Mouse (Mus musculus) hindbrain, embryonic 13.5 days (tissue): ENCODE measurements around the gene Arhgdib. TPM values are rescaled to one million over a fixed set of nuclear protein-coding genes. Genes with fewer than 3 reads are reported as not detected.

Experiments
- ATAC-seq: fragments of 200-750 bp; cut with Nextera tagmentation; 2 replicates; pipeline ENCODE4 v1.8.0; 2017; ENCODE audit warnings: moderate TSS enrichment; ENCODE audit not compliant: low FRiP score
- H3K27ac ChIP-seq: fragments of 300-500 bp; sonication (generic); 2 replicates; pipeline ENCODE4 v1.5.1; 2015; ENCODE audit warnings: inconsistent platforms, mild to moderate bottlenecking, moderate library complexity
- H3K27me3 ChIP-seq: fragments of 300-500 bp; sonication (generic); 2 replicates; pipeline ENCODE4 v1.6.1; 2015; ENCODE audit warnings: mild to moderate bottlenecking, inconsistent platforms
- H3K36me3 ChIP-seq: fragments of 300-500 bp; sonication (generic); 2 replicates; pipeline ENCODE4 v1.6.1; 2015; ENCODE audit warnings: mild to moderate bottlenecking, inconsistent platforms
- H3K4me1 ChIP-seq: fragments of 300-500 bp; sonication (generic); replicated peaks from 2 replicates; pipeline ENCODE4 v1.6.1; 2015; ENCODE audit warnings: inconsistent platforms
- H3K4me2 ChIP-seq: fragments of 300-500 bp; sonication (generic); 2 replicates; pipeline ENCODE4 v1.6.1; 2015; ENCODE audit warnings: inconsistent platforms, mild to moderate bottlenecking, moderate library complexity
- H3K4me3 ChIP-seq: fragments of 300-500 bp; sonication (generic); 2 replicates; pipeline ENCODE4 v1.5.1; 2015; ENCODE audit warnings: mild to moderate bottlenecking, inconsistent platforms
- H3K9ac ChIP-seq: fragments of 300-500 bp; sonication (generic); 2 replicates; pipeline ENCODE4 v1.6.1; 2015; ENCODE audit warnings: mild to moderate bottlenecking, inconsistent platforms
- H3K9me3 ChIP-seq: fragments of 300-500 bp; sonication (generic); 2 replicates; pipeline ENCODE4 v1.6.1; 2016; ENCODE audit warnings: inconsistent platforms
- WGBS: fragments of 180-500 bp; shearing (Covaris S2); methylation state at CpG from one replicate; pipeline ENCODE4 v1.1.7; 2015; 5-methylcytosine and 5-hydroxymethylcytosine counted together
- polyA plus RNA-seq: library from polyadenylated mRNA; unstranded; fragments of >200 nt; fragmentation: Nextera tagmentation; extraction: Ambion mirVana; gene quantifications from 2 replicates; pipeline ENCODE4 v1.2.1, GENCODE M21; 2015

Arhgdib gene
- polyA plus RNA-seq, 1 experiment from 2014 or later: 19.2 TPM

DNA sequence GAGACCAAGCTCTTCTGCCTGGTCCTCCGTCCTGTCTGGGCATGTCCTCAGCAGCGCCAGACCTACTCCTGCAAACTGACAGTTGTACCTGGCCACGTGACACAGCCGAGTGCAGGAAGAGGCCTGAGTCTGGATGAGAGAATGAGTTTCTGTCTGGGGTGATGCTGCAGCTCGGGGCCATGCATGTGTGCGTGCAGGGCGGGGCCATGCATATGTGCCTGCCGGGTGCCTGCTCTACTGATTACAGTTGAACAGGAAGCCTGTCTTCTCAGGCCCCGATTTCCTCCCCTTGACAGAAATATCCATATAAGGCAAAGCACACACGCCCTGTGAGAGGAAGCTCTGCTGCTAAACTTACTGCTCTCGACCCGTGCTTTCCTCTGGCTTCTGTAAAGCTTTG is 11.0 kb downstream of the Arhgdib start:
- Histone ChIP-seq H3K9ac (no peak overlapping the region), H3K4me3 (no peak overlapping the region), H3K4me2 (no peak overlapping the region), H3K36me3 (no peaks in the 10 kb centered on the region), H3K9me3 (no peaks in the 10 kb centered on the region), H3K4me1 (peaks cover 10% of the 10 kb centered on the region; the same call in 1 of the 2 replicates), H3K27ac (peak overlapping the region; percentile 55), H3K27me3 (no peaks in the 10 kb centered on the region)
- 56% methylated on average over 12 of the region's 12 CpGs for WGBS
- peak; percentile 43; the same call in 1 of the 2 replicates for ATAC-seq

DNA sequence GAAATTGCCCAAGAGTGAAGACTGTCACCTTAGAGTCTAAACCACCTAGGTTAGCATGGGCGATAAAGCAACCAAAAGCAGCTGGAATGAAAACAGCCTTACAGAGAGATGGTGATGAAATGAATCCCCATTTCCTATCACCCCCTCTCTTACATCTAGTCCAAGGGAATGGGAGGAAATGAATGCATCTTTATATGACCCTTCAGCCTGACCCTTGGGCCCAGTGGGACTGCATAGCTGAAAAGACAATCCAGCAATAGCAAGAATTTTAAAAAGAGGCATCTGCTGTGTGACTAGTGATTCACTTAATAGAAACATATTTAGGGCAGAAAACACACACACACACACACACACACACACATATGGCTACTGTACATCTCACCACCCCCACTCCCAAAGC is 14.1 kb downstream of the Arhgdib start:
- Histone ChIP-seq H3K9ac (no peak overlapping the region), H3K4me3 (no peak overlapping the region), H3K9me3 (no peaks in the 10 kb centered on the region), H3K36me3 (no peaks in the 10 kb centered on the region), H3K27ac (no peak overlapping the region), H3K4me2 (no peak overlapping the region), H3K27me3 (no peaks in the 10 kb centered on the region), H3K4me1 (peaks cover 5% of the 10 kb centered on the region; the same call in 1 of the 2 replicates)
- WGBS: 90% methylated on average over 1 of the region's 1 CpGs
- ATAC-seq: no peak

DNA sequence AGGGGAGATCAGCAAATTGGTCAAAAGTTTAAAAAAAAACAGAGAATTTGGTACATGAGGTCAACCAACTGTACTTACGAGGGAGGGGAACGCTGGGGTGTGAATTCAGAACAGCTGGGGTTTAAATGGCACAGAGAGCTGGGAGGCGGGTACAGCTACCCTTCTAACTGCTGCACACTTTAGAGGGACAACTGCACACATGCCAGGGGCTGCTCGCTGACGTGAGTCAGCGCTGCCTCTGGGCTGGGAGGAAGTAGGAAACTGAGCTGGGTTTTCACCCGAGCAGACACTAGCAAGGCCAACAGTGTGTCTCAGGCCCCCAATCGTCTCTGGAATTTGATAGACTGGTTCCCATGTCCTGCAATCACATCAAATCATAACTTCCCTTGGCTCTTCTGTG is 16.6 kb downstream of the Arhgdib start:
- no peaks in the 10 kb centered on the region for H3K36me3 ChIP-seq
- H3K4me2 ChIP-seq: no peak overlapping the region
- no peaks in the 10 kb centered on the region for H3K4me1 ChIP-seq
- WGBS: 86% methylated on average over 8 of the region's 8 CpGs
- H3K4me3 ChIP-seq: no peak overlapping the region
- no peaks in the 10 kb centered on the region for H3K27me3 ChIP-seq
- no peak overlapping the region for H3K27ac ChIP-seq
- no peak overlapping the region for H3K9ac ChIP-seq
- no peaks in the 10 kb centered on the region for H3K9me3 ChIP-seq
- ATAC-seq: no peak

GRCm38 (mm10) chr6:136923532-136923931 is 18.2 kb downstream of the Arhgdib start, which contains the start of gene Pde6h:
Gene Pde6h (plus strand): TSS chr6:136923832.
- H3K9me3 ChIP-seq: no peaks in the 10 kb centered on the region
- H3K27ac ChIP-seq: no peak within 1 kb of the TSS
- no peak within 1 kb of the TSS for H3K4me2 ChIP-seq
- no peak within 1 kb of the TSS for H3K4me3 ChIP-seq
- 89% methylated on average over 8 of the region's 8 CpGs for WGBS
- ATAC-seq: no peak
- H3K27me3 ChIP-seq: no peaks in the 10 kb centered on the region
- no peaks in the 10 kb centered on the region for H3K36me3 ChIP-seq
- H3K4me1 ChIP-seq: no peaks in the 10 kb centered on the region
- H3K9ac ChIP-seq: no peak within 1 kb of the TSS

DNA sequence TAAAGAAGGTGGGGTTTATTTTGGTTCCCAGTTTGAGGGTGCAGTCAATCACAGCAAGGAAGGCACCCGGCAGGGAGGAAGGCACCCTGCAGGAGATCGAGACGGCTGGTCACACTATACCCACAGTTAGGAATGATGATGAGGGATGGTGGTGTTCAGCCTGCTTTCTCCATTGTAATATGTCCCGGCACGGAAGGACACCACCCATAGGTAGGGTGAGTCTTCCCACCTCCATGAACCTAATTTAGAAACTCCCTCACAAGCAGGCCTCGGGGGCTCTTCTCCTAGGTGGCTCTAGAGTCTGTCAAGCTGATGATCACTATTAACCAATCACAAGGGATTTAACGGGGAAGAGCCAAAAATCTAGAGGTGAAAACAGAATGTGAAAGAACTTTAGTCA is 18.8 kb downstream of the Arhgdib start:
- no peak overlapping the region for H3K4me3 ChIP-seq
- no peak for ATAC-seq
- H3K27me3 ChIP-seq: no peaks in the 10 kb centered on the region
- no peaks in the 10 kb centered on the region for H3K36me3 ChIP-seq
- WGBS: 94% methylated on average over 7 of the region's 7 CpGs
- H3K9ac ChIP-seq: no peak overlapping the region
- H3K9me3 ChIP-seq: no peaks in the 10 kb centered on the region
- no peak overlapping the region for H3K4me2 ChIP-seq
- H3K4me1 ChIP-seq: no peaks in the 10 kb centered on the region
- no peak overlapping the region for H3K27ac ChIP-seq

DNA sequence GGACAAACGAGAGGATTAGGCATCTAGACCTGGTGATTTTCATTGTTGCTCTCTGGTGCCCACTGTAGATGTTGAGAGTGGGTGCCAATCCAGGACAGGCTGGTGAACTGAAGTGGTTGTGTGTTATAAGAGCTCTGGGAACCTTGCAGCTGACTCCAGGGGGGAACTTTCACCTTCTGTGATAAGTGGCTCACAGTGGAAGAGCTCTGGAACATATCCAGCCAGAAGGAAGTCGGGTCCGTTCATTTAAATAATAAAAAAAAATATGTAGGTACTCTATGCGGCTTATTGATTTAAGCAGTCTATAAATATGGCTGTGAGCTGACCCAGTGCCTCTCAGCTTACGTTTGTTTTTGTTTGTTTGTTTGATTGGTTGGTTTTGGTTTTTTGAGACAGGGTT is 19.6 kb downstream of the Arhgdib start, which contains the start of gene Erp27:
TSS of gene Erp27 (minus strand) at position 101 of the 400 bp plus-strand sequence.
- Histone ChIP-seq H3K4me2 (no peak within 1 kb of the TSS), H3K9me3 (no peaks in the 10 kb centered on the region), H3K36me3 (no peaks in the 10 kb centered on the region), H3K9ac (no peak within 1 kb of the TSS), H3K27ac (no peak within 1 kb of the TSS), H3K27me3 (no peaks in the 10 kb centered on the region), H3K4me1 (no peaks in the 10 kb centered on the region), H3K4me3 (no peak within 1 kb of the TSS)
- 86% methylated on average over 5 of the region's 5 CpGs for WGBS
- ATAC-seq: no peak

DNA sequence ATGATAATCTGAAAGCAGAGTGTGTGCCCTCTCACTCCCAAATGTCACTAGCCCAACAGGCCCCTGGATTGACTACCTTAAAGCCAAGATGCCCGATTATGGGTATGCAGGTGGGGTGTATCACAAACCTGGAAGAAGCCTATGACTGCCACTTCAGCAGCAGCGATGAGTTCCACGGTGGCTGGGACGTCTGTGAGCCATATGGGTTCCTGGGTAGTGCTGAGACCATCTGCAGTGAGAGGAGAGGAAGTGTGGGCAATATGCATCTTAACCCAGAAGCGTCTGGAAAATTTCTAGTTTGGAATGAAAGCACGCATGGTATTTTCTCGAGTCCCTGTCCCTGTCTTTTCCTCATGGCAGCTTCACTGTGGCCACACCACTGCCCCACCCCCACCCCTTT is 20.1 kb downstream of the Arhgdib start:
- Histone ChIP-seq H3K9ac (no peak overlapping the region), H3K4me3 (no peak overlapping the region), H3K36me3 (no peaks in the 10 kb centered on the region), H3K27me3 (no peaks in the 10 kb centered on the region), H3K27ac (no peak overlapping the region), H3K9me3 (no peaks in the 10 kb centered on the region), H3K4me1 (no peaks in the 10 kb centered on the region), H3K4me2 (no peak overlapping the region)
- ATAC-seq: no peak
- WGBS: 84% methylated on average over 7 of the region's 7 CpGs

- no peak overlapping the region for H3K4me3 ChIP-seq
- H3K27ac ChIP-seq: no peak overlapping the region
- H3K27me3 ChIP-seq: 0 out of 2 replicates have a peak, but pooled peaks cover 2% of the 10 kb centered on the region
- H3K4me2 ChIP-seq: no peak overlapping the region
- 46% methylated on average over 16 of the region's 16 CpGs for WGBS
- H3K36me3 ChIP-seq: no peaks in the 10 kb centered on the region
- no peaks in the 10 kb centered on the region for H3K4me1 ChIP-seq
- ATAC-seq: 0 out of 2 replicates have a peak, but pooled peaks have one; percentile 32
- no peaks in the 10 kb centered on the region for H3K9me3 ChIP-seq
- no peak overlapping the region for H3K9ac ChIP-seq
Measured at GRCm38 (mm10) chr6:136920320-136921257, 21.1 kb downstream of the Arhgdib start.

GRCm38 (mm10) chr6:136917885-136918284 is 23.8 kb downstream of the Arhgdib start:
- no peak overlapping the region for H3K4me3 ChIP-seq
- 0 out of 2 replicates have a peak, but pooled peaks cover 6% of the 10 kb centered on the region for H3K27me3 ChIP-seq
- H3K9ac ChIP-seq: no peak overlapping the region
- peaks cover 8% of the 10 kb centered on the region; the same call in 1 of the 2 replicates for H3K4me1 ChIP-seq
- WGBS: 7% methylated on average over 2 of the region's 2 CpGs
- no peak for ATAC-seq
- no peaks in the 10 kb centered on the region for H3K9me3 ChIP-seq
- no peak overlapping the region for H3K4me2 ChIP-seq
- no peaks in the 10 kb centered on the region for H3K36me3 ChIP-seq
- H3K27ac ChIP-seq: no peak overlapping the region

DNA sequence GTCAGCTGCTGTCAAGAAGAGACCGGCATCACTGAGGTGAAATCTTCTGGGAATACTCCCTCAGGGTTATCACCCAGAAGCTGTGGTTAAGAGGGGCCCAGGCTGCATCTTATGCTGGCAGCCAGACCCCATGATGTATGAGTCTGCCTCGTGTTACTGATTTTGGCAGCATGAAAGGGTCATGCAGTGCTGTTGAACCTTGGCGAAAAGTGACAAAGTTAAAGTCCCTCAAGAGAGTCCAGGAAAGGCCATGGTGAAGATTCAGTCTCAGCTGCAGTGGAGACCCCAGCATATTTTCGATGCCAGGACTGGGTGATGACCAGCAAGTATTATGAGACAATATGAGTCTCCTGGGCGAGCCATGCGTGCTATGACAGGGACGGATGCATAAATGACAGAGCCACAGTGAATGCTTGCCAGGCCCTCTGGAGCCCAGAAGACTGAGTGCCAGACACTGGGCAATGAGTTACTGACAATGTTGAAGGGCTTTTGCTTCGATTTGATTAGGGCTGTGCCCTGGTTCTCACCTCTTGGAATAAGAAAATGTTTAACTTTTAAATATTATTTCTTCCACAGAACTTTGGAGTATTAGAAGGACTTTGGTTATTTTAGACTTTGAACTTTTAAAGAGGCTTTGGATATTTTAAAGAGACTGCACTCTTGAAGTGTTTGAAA is 25.8 kb downstream of the Arhgdib start:
- Histone ChIP-seq H3K4me2 (no peak overlapping the region), H3K4me3 (no peak overlapping the region)
- 85% methylated on average over 8 of the region's 8 CpGs for WGBS

GRCm38 (mm10) chr6:136914234-136914633 is 27.5 kb downstream of the Arhgdib start:
- no peak for ATAC-seq
- Histone ChIP-seq H3K27ac (no peak overlapping the region), H3K27me3 (0 out of 2 replicates have a peak, but pooled peaks cover 6% of the 10 kb centered on the region), H3K4me3 (no peak overlapping the region), H3K4me2 (no peak overlapping the region), H3K36me3 (no peaks in the 10 kb centered on the region), H3K9ac (no peak overlapping the region), H3K9me3 (no peaks in the 10 kb centered on the region), H3K4me1 (peaks cover 8% of the 10 kb centered on the region; the same call in 1 of the 2 replicates)
- WGBS: 96% methylated on average over 6 of the region's 6 CpGs

More for the DNA sequence above, 25.8 kb downstream of the Arhgdib start:
- no peak overlapping the region for H3K9ac ChIP-seq
- H3K4me1 ChIP-seq: peaks cover 8% of the 10 kb centered on the region; the same call in 1 of the 2 replicates
- H3K36me3 ChIP-seq: no peaks in the 10 kb centered on the region
- H3K27ac ChIP-seq: no peak overlapping the region
- no peak for ATAC-seq
- 0 out of 2 replicates have a peak, but pooled peaks cover 6% of the 10 kb centered on the region for H3K27me3 ChIP-seq
- H3K9me3 ChIP-seq: no peaks in the 10 kb centered on the region
